Mouse (Mus musculus) stomach, adult 2 months (tissue): Measurements from ENCODE around the gene Snrnp40. TPM values are rescaled to one million over a fixed set of nuclear protein-coding genes. Genes with fewer than 3 reads are reported as not detected.

ENCODE experiments used
- polyA plus RNA-seq: library from polyadenylated mRNA; depleted of rRNA; stranded (reverse); fragments of >200 nt; gene quantifications from 2 replicates; pipeline ENCODE4 v1.2.3, GENCODE M21; 2012; rRNA removed

Snrnp40 gene
- polyA plus RNA-seq, result 9.4 and 9.7 TPM in 2 replicates

GRCm38 (mm10) chr4:130359486-130360237 lies at the start of gene Snrnp40, which contains the start of gene Zcchc17:
TSS of gene Snrnp40 (plus strand) at chr4:130360132.
TSS of gene Zcchc17 (minus strand) at chr4:130359943.

Other genes with a start within 250 kb of the Snrnp40 start
- 5.9 and 9.3 TPM in 2 replicates for gene Hcrtr1, start 220.8 kb upstream of the Snrnp40 start, polyA plus RNA-seq
- 203 and 220 TPM in 2 replicates for gene Tinagl1, start 185.0 kb upstream of the Snrnp40 start, polyA plus RNA-seq
- not detected in 2 replicates for gene Gm853, start 137.7 kb upstream of the Snrnp40 start, polyA plus RNA-seq
- 493 and 559 TPM in 2 replicates for gene Serinc2, start 80.9 kb upstream of the Snrnp40 start, polyA plus RNA-seq
- 89.0 and 108 TPM in 2 replicates for gene Fabp3, start 51.5 kb upstream of the Snrnp40 start, polyA plus RNA-seq
- gene Gm10570, start 51.5 kb upstream of the Snrnp40 start, polyA plus RNA-seq, result 0.25 TPM in 1 of 2 replicates, not detected in the other
- 28.5 and 30.8 TPM in 2 replicates for gene Zcchc17, start 189 bp upstream of the Snrnp40 start, polyA plus RNA-seq
- gene Nkain1, start 214.0 kb downstream of the Snrnp40 start, polyA plus RNA-seq, result 1.4 and 2.7 TPM in 2 replicates